In the genomic region with DNA sequence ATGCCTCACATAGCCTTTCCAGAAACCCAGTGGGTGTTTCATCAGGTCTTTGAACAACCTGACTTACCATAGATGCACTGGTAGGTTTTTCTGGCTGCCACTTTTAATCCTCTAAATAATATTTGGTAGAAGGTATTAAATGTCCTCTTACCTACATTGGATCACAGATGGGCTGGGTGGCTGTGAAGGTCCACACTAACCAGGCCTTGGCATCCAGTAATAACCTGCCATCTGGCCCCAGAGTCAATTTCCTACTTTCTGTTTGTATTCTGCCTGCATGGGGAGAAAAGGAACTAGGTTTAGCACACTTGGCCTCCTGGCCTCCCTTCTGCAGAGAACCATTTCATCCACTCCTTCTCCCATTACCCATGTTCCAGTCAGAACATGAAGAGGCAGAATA, we compare ENCODE assay signal across 26 mouse cellular contexts.
"Had no signal": no experiment of that assay in that cellular context is flagged by ENCODE, and none has a peak within 500 bp of the region (broad histone marks: within the 10 kb centered on the region; RNA-seq: fewer than 3 reads in every experiment).

No protein-coding gene starts in this region.

- DNase-seq: gastrocnemius, postnatal 14 days; gastrocnemius, postnatal 36 days; heart, adult 11 months; heart, adult 2 months; heart, postnatal 14 days; heart, postnatal 36 days; kidney, adult 11 months; kidney, adult 2 months; kidney, adult 9 months; kidney, postnatal 10 days; kidney, postnatal 25 days; kidney, postnatal 4 days; layer of hippocampus, postnatal 36 days; left cerebral cortex, postnatal 4 days had no signal

- H3K27me3 ChIP-seq: heart, embryonic 13.5 days; heart, embryonic 15.5 days; hindbrain, embryonic 13.5 days; hindbrain, embryonic 15.5 days; limb, embryonic 13.5 days; limb, embryonic 15.5 days; liver, embryonic 12.5 days had no signal

- H3K9ac ChIP-seq: heart, embryonic 13.5 days; heart, embryonic 15.5 days; hindbrain, embryonic 13.5 days; hindbrain, embryonic 15.5 days; limb, embryonic 13.5 days; limb, embryonic 15.5 days; liver, embryonic 12.5 days; liver, embryonic 14.5 days had no signal

- H3K36me3 ChIP-seq: heart, embryonic 13.5 days; heart, embryonic 15.5 days; hindbrain, embryonic 13.5 days; hindbrain, embryonic 15.5 days; limb, embryonic 13.5 days; limb, embryonic 15.5 days; liver, embryonic 12.5 days had no signal

- H3K27ac ChIP-seq: heart, adult 2 months; heart, embryonic 13.5 days; heart, embryonic 15.5 days; hindbrain, embryonic 13.5 days; hindbrain, embryonic 15.5 days; hindbrain, postnatal 0 days; layer of hippocampus, adult 2 months; limb, embryonic 13.5 days; limb, embryonic 15.5 days; liver, embryonic 12.5 days; liver, embryonic 14.5 days had no signal

- H3K9me3 ChIP-seq: heart, embryonic 13.5 days; heart, embryonic 15.5 days; hindbrain, embryonic 13.5 days; hindbrain, embryonic 15.5 days; limb, embryonic 13.5 days; limb, embryonic 15.5 days; liver, embryonic 12.5 days had no signal

- H3K4me1 ChIP-seq: heart, embryonic 13.5 days; heart, embryonic 15.5 days; hindbrain, embryonic 13.5 days; hindbrain, embryonic 15.5 days; limb, embryonic 13.5 days; limb, embryonic 15.5 days; liver, embryonic 12.5 days had no signal

- H3K4me3 ChIP-seq: heart, adult 2 months; heart, embryonic 13.5 days; heart, embryonic 15.5 days; hindbrain, embryonic 13.5 days; hindbrain, embryonic 15.5 days; layer of hippocampus, adult 2 months; limb, embryonic 13.5 days; limb, embryonic 15.5 days; liver, embryonic 12.5 days had no signal

- H3K4me2 ChIP-seq: heart, embryonic 11.5 days; heart, embryonic 13.5 days; heart, embryonic 15.5 days; hindbrain, embryonic 13.5 days; hindbrain, embryonic 15.5 days; limb, embryonic 13.5 days; limb, embryonic 15.5 days; liver, embryonic 12.5 days had no signal

- ATAC-seq: hindbrain, postnatal 0 days; intestine, embryonic 16.5 days; liver, embryonic 12.5 days had no signal
